8 mouse cellular contexts compared by ENCODE assay signal in the genomic region with DNA sequence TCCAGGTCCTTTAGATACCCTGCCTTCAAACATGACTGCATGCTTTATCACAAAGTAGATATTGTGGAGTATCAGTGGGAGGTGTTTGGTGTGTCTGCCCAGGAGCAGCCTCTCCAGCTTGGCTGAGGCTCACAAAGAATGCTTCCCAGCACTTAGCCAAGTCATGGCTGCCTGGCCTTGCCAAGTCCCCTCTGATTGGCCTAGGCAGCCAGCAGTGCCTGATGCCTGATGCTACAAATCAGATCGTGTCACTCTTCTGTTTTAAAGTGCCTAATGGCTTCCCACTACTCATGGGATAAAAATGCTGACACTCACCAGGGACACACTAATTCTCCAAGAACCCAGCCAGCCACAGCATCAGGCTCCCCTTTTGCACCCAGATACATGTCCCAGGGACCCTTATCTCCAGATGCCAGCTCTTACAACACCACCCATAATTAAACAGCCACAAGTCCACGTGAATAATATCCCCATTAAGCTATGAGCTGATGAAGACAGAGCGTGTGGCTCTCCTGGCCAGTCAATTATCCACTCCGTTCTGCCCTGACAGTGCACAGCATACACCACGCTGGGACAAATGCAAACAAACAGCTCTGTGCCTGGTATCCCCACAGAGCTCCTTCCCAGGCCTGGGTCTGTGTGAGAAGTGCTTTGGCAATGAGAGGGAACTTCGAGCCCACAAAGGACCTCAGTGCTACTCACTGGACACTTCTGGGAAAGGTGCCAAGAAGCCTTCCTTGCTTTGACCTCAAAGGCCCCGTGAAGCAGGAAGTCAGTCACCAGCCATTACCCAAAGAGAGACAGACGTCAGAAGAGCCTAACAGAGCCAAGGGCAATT.
A peak's percentile ranks its signal among the peaks of the same experiment; 100 is the strongest.
DNase-seq lines count a peak whose midpoint lies in the region; ATAC-seq and TF ChIP-seq lines count a peak whose summit lies in the region.

No protein-coding gene starts in this region.

- no peaks in the 10 kb centered on the region for H3K4me1 ChIP-seq in MEL (ENCODE audit: control insufficient read depth in 1 of 2, insufficient read depth in 2 of 2, low read length in 2 of 2)
- no peaks in the 10 kb centered on the region; the same call in 1 of the 2 replicates for H3K4me1 ChIP-seq in hindbrain, embryonic 10.5 days (replicated peaks)
- H3K4me1 ChIP-seq in lung, postnatal 0 days (ENCODE audit: insufficient read depth, low read depth, low read length), result peaks cover 16% of the 10 kb centered on the region

- H3K4me3 ChIP-seq in MEL (ENCODE audit: control insufficient read depth in 1 of 2, insufficient read depth in 1 of 2, low read depth in 2 of 2, low read length in 2 of 2), result no peak overlapping the region
- no peak overlapping the region for H3K4me3 ChIP-seq in hindbrain, embryonic 10.5 days
- H3K4me3 ChIP-seq in lung, postnatal 0 days (ENCODE audit: low read depth, low read length), result no peak overlapping the region

- no peak overlapping the region for H3K27ac ChIP-seq in MEL (ENCODE audit: control insufficient read depth, low read depth, low read length)
- peak overlapping the region; percentile 23; the same call in 1 of the 2 replicates for H3K27ac ChIP-seq in hindbrain, embryonic 10.5 days
- H3K27ac ChIP-seq in lung, postnatal 0 days (ENCODE audit: low read length), result peak overlapping the region; percentile 10; the same call in 1 of the 2 replicates

- 66% methylated on average over 8 of the region's 8 CpGs for WGBS in hindbrain, embryonic 10.5 days
- 13% methylated on average over 8 of the region's 8 CpGs for WGBS in lung, postnatal 0 days

- H3K4me2 ChIP-seq in lung, postnatal 0 days (replicated peaks; ENCODE audit: low read depth, low read length), result no peak overlapping the region

- H3K9me3 ChIP-seq in MEL (replicated peaks; ENCODE audit: insufficient read depth, low read length), result no peaks in the 10 kb centered on the region
- H3K9me3 ChIP-seq in hindbrain, embryonic 10.5 days, result no peaks in the 10 kb centered on the region
- H3K9me3 ChIP-seq in lung, postnatal 0 days (ENCODE audit: low read length), result no peaks in the 10 kb centered on the region

- no peak overlapping the region for H3K9ac ChIP-seq in MEL (ENCODE audit: control insufficient read depth, low read depth, low read length, poor library complexity, severe bottlenecking)
- no peak overlapping the region for H3K9ac ChIP-seq in lung, postnatal 0 days (replicated peaks; ENCODE audit: low read depth)

- H3K36me3 ChIP-seq in MEL (ENCODE audit: control insufficient read depth in 1 of 2, insufficient read depth in 2 of 2, low read length in 2 of 2), result peaks cover 0 to 1% of the 10 kb centered on the region in 2 experiments; a peak in 1 of 4 replicates
- H3K36me3 ChIP-seq in hindbrain, embryonic 10.5 days, result peaks cover 41% of the 10 kb centered on the region
- no peaks in the 10 kb centered on the region for H3K36me3 ChIP-seq in lung, postnatal 0 days (ENCODE audit: insufficient read depth, low read length)

- TF ChIP-seq POLR2A in MEL (IDR thresholded peaks at IDR 0.05; ENCODE audit: control insufficient read depth in 1 of 2, insufficient read depth in 1 of 2, low read depth in 1 of 2, low read length in 2 of 2, poor library complexity in 1 of 2), result no peak

- DNase-seq in MEL (ENCODE audit: low read depth, low spot score), result peak; percentile 25
- peak; percentile 43 to 59 for DNase-seq in adrenal gland, adult 18-20 months (ENCODE audit: low spot score in 2 of 2)
- peak; percentile 80 for DNase-seq in gastrocnemius, adult 18-20 months (ENCODE audit: low spot score)
- no peak for DNase-seq in hindbrain, embryonic 10.5 days (ENCODE audit: low spot score)
- peak; percentile 65 for DNase-seq in layer of hippocampus, adult 9-10 months (ENCODE audit: low spot score)
- peak; percentile 95 for DNase-seq in lung, postnatal 0 days (ENCODE audit: low spot score)
- peak; percentile 31 for DNase-seq in right cerebral cortex, postnatal 25 days
- no peak for DNase-seq in c-Kit-positive CD71-positive TER-119-positive erythroid progenitor cells, embryonic 14.5 days (ENCODE audit: low spot score)

- H3K79me2 ChIP-seq in MEL (ENCODE audit: control insufficient read depth, insufficient read depth, low read length, poor library complexity), result no peaks in the 10 kb centered on the region

- no peak for TF ChIP-seq RAD21 in MEL (IDR thresholded peaks at IDR 0.05; ENCODE audit: low read depth, low read length)

- TF ChIP-seq EP300 in MEL (IDR thresholded peaks at IDR 0.05; ENCODE audit: low read depth in 1 of 2, low read length in 2 of 2), result no peak
- no peak for TF ChIP-seq EP300 in lung, postnatal 0 days (IDR thresholded peaks at IDR 0.05)

- TF ChIP-seq CTCF in MEL (IDR thresholded peaks at IDR 0.05 in 2 of 3, conservative IDR thresholded peaks at IDR 0.05 in 1 of 3; ENCODE audit: control insufficient read depth in 1 of 3, insufficient read depth in 1 of 3, low read depth in 2 of 3, low read length in 3 of 3, poor library complexity in 1 of 3, severe bottlenecking in 1 of 3), result no peak
- TF ChIP-seq CTCF in lung, postnatal 0 days (IDR thresholded peaks at IDR 0.05), result no peak

- ATAC-seq in lung, postnatal 0 days, result peak; percentile 85

- no peaks in the 10 kb centered on the region for H3K27me3 ChIP-seq in MEL (ENCODE audit: control insufficient read depth in 1 of 2, insufficient read depth in 2 of 2, low read length in 2 of 2)
- no peaks in the 10 kb centered on the region for H3K27me3 ChIP-seq in hindbrain, embryonic 10.5 days (ENCODE audit: insufficient read depth, poor library complexity, severe bottlenecking)
- H3K27me3 ChIP-seq in lung, postnatal 0 days (replicated peaks; ENCODE audit: insufficient read depth, low read length), result no peaks in the 10 kb centered on the region

TF ChIP-seq in MEL, 35 proteins besides CTCF, POLR2A, EP300 and RAD21:
- no peak for TF ChIP-seq CHD1 (IDR thresholded peaks at IDR 0.05; ENCODE audit: low read depth, low read length)
- TF ChIP-seq ELF1 (IDR thresholded peaks at IDR 0.05; ENCODE audit: low read depth, low read length), result no peak
- no peak for TF ChIP-seq RCOR1 (IDR thresholded peaks at IDR 0.05; ENCODE audit: low read depth, low read length)
- no peak for TF ChIP-seq TCF12 (IDR thresholded peaks at IDR 0.05; ENCODE audit: low read depth, low read length)
- no peak for TF ChIP-seq GABPA (IDR thresholded peaks at IDR 0.05; ENCODE audit: low read depth, low read length)
- TF ChIP-seq MYC (IDR thresholded peaks at IDR 0.05; ENCODE audit: low read depth, low read length), result no peak
- TF ChIP-seq POLR2AphosphoS5 (IDR thresholded peaks at IDR 0.05; ENCODE audit: borderline replicate concordance, low read depth, low read length), result no peak
- TF ChIP-seq ETS1 (IDR thresholded peaks at IDR 0.05; ENCODE audit: low read depth, low read length), result no peak
- TF ChIP-seq ZKSCAN1 (IDR thresholded peaks at IDR 0.05; ENCODE audit: low read depth, low read length), result no peak
- no peak for TF ChIP-seq MXI1 (IDR thresholded peaks at IDR 0.05; ENCODE audit: low read depth, low read length)

Comparison
In these comparisons a context has a peak if more than half of its experiments do, and no peak if none do; other contexts are left out.
1. DNase-seq: peak in MEL (single experiment), adrenal gland, adult 18-20 months (2 of 2), gastrocnemius, adult 18-20 months (single experiment), layer of hippocampus, adult 9-10 months (single experiment), lung, postnatal 0 days (single experiment) and right cerebral cortex, postnatal 25 days (single experiment); none in hindbrain, embryonic 10.5 days (single experiment) and c-Kit-positive CD71-positive TER-119-positive erythroid progenitor cells, embryonic 14.5 days (single experiment).